Mouse (Mus musculus) frontal cortex, adult 2 months (tissue): Measurements from ENCODE around the gene Mns1. TPM values are rescaled to one million over a fixed set of nuclear protein-coding genes. Genes with fewer than 3 reads are reported as not detected.
"Not testable (repeated sequence)": the region's sequence is repeated elsewhere in the genome, so short reads cannot be mapped to it uniquely, and the experiment has no call there.

Experiments used
- DNase-seq, 2 experiments: peaks; one replicate each; pipeline ENCODE4 v3.0.0; 2022; ENCODE audit warnings: low spot score in 1 of 2; ENCODE audit errors: extremely low spot score in 1 of 2
- polyA plus RNA-seq: library from polyadenylated mRNA; depleted of rRNA; stranded (reverse); fragments of >200 nt; gene quantifications from 2 replicates; pipeline ENCODE4 v1.2.3, GENCODE M21; 2012

The Mns1 gene
- polyA plus RNA-seq, 1 experiment = 2.5 TPM

DNA sequence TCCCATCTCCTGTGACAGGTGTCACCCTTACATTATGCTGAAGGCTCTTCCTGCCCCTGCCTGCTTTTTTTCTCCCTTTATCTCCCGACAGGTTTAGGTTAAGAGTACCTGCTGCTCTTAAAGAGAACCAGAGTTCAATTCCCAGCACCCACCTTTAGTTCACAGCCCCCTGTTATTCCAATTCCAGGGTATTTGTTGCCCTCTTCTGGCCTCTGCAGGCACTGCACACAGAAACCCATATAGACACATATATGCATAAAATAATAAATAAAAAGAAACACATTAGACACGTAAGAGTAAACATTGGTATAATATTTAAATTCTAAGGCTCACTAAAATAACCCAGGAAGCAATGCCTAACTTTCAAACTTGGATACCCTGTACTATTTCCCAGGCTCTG lies 15.1 kb upstream of the Mns1 start:
- no peak for DNase-seq

GRCm38 (mm10) chr9:72425300-72425850 lies 12.4 kb upstream of the Mns1 start:
- no peak for DNase-seq

DNA sequence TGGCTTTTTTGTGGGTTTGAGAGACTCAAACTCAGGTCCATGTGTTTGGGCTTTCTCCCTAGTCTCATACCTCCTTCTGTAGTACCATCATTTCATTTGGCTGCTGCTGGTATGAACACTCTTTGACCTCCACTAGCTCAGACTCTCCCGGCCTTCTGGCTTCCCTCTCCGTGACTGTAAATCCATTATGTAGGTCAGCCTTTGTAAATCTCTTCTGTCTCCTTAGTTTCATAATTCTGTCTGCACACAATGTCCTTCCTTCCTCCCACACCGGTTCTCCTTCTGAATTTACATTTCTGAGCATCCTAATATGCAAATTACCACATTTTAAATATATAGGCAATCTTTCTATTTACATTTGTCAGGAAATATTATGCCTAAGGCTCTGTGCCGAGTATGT lies 9.9 kb upstream of the Mns1 start:
- DNase-seq = peak in 1 of 2 experiments; percentile 22

- DNase-seq = no peak
These were observed 2.9 kb upstream of the Mns1 start for GRCm38 (mm10) chr9:72434876-72435275.

- DNase-seq = no peak
These were observed 938 bp downstream of the Mns1 start for GRCm38 (mm10) chr9:72438749-72439148.

DNA sequence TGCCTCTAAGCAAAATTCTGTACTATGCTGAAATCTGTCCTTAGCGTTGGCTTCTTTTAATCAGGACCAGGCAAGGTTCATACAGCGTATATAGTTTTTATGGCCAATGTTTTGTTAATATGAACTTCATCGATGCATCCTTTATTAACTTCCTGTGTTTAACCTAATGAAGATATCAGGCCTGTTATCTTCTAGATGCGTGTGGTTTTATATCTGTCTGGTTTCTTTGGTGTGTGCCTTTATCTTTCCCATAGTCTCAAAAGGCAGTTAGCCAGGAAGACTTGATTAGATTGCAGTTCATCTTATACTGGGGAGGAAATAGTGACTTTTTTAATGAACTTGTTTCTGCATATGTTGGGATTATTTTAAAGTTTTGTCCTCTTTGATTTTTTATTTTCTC lies 2.5 kb downstream of the Mns1 start:
- no peak for DNase-seq

DNA sequence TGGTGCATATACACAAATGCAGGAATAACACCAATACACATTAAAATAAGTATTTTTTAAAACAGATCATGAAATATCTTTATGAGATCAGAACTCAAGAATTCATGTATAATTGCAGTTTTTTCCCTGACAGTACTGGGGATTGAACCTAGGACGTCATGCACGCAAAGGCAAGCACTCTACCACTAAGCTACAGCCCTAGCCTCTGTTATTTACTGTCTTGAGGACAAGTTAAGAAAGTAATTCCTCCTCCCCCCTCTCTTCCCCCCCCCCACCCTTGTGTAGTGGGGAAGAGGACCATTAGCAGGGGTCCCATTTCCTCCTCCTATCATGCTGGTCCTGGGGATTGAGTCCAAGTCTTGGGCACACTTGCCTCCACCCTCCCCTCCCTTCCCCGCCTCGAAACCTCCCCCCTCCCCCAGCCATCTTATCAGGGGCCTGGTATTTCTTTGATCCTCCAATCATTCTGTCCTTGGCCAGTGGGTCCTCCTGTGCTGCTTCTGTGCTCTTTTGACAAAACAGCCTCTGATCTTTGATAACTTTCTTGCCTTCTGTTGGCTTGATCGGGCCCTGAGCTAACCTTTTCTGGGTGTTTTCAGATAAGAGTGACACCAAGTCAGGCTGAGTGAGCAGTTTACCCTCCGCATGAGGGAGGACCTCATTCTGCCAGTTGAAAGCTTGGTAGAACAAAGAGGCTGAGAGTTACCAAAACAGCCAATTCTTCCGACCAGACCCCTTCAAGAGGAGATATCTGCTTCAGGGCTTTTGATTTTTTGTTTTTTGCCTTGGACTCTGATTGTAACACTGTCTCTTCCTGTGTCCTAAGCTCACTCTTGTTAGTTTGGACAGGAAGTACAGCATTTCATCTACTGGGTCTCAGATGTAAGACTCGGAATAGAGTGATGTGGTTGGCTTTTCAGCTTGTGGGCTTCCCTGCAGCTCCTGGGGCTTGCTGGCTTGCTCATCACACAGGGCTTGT lies 3.4 kb downstream of the Mns1 start:
- DNase-seq = no peak

DNA sequence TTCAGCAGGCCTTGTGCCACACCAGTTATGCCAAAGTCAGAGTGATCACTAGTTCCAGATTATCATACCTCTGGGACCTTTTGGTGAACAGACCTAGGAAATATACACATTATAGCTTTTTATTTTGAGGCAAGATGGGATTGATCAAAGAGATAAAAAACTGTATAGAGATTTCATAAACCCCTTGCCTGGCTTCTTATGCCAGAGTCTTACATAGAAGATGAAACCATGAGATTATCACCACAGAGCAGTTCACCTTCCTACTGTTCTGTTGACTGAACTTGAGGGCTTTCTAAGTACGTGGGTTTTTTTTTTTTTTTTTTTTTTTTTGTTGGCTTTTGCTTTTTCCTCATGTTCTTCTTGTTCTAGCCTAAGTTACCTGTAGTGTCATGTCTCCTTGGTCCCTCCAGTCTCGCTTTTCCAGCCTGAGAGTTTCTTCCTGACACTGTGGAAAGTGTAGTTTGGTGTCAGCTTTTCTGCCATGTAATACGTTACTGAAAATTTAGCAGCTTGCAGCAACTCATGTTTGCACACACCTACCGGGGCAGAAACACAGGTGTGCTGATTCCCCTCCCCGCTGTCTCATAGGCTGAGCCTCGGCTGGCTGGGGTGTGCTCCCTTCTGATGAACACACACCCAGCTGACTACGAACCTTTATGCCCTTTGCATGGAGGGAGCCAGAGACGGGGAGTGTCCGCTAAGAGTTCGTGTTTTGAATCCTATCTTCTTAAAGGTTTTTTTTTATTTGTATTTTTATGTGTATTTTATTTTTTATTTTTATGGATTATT lies 4.3 kb downstream of the Mns1 start:
- DNase-seq = no peak

- peak in 1 of 2 experiments; percentile 77 for DNase-seq
These were observed 10.2 kb downstream of the Mns1 start for GRCm38 (mm10) chr9:72448026-72448425.

DNA sequence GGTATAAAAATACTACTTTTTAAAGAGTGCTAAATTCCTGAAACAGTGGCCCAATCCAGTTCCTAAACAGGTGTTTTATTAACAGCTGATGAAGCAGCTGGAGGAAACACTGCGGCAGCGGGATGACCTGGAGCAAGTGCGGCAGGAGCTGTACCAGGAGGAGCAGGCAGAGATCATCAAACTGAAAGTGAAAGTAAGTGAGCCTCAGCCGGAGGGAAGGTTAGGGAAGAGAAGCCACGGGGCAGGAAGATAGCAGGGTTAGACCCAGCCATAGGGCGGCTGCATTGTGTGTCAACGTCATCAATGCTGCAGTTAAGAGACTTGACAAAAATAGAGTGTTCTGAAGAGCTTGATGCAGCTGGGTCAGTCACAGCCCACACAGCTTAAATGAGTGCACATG lies 11.6 kb downstream of the Mns1 start:
- no peak for DNase-seq

DNA sequence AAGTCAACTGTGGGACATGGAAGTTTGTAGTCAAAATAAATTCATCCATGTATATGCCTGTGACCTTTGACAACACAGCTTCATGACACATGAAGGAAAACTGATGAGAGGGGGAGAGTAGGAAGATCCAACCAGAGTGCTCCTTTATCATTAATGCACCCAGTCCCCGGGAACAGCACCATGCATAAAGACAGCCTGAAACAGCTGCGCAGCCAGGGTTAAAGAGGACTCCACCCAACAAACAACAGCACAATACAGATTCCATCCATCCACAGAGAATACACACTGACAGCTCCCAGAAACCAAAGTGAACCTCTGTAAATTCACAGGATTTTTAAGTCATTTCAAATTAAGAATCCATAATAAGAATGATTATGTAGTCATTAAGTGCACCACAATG lies 12.0 kb downstream of the Mns1 start:
- DNase-seq = no peak

DNA sequence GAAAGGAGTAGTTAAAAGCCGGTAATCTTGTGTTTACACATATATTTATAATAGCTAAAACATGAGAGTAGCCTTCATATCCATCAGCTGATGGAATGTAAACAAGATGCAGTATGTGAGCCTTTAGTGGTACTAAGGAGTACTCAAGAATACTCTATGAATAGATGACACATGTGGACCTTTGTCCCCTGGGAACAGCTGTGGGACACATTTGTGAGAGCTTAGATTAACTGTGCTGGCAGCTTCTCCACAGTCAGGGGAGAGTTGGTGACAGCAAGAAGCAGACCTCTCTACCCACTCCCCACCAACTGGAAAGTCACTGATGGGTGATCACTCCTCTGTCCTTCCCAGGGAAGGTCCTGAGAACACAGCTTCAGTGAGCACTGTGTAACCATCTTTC lies 12.6 kb downstream of the Mns1 start:
- DNase-seq = no peak

DNA sequence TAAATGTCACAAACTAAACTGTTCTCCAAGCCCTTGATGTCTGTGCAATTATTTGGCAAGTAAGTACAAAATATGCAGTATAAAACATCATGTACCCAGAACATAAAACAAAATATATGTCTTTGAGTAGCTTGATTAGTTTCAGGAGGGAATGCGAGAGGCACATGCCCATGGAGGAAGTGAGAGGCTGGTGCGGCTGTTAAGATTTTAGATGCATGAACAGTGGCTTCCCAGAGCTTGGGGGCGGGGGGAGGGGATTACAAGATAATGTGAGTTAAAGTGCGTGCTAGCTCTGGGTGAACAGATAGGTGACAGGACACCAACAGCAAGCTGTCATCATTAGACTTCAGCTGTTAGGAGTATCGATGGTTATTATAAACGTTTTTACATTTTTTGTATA lies 13.3 kb downstream of the Mns1 start:
- DNase-seq = no peak

GRCm38 (mm10) chr9:72454281-72454680 lies 16.5 kb downstream of the Mns1 start:
- DNase-seq = not testable (repeated sequence)

DNA sequence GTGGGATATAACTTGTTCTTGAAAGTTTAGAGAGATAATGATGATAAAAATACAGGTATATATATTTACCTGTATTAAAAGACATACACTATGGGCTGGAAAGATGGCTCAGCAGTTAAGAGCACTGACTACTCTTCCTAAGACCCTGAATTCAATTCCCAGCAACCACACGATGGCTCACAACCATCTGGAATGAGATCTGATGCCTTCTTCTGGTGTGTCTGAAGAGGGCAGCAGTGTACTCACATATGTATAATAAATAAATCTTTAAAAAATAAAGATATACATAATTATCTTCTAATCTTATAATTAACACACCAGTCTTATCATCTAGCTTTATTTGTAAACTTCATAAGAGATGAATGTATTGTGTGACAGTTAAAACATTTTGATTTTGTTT lies 18.6 kb downstream of the Mns1 start:
- DNase-seq = no peak

DNA sequence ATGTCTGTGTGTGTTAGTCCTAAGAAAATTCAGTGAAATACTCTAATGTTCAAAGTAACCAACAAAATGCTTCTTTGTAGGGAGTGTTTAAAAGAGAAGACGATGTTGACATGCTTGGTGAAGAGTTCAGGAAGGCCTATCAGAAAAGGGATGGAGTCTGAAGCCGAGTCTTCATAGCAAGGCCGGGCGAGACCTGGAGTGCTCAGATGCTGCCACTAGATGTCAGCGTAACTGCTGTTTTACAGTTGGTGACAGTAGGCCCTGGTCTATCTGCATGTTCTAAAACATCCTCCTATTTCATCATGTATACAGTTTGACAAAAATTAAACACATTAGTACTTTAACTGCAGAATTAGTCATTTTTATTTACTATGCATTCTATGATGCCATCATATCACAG lies 20.4 kb downstream of the Mns1 start:
- DNase-seq = peak; percentile 41 to 87

GRCm38 (mm10) chr9:72459703-72460102 lies 21.9 kb downstream of the Mns1 start:
- peak in 1 of 2 experiments; percentile 39 for DNase-seq

GRCm38 (mm10) chr9:72460767-72461166 lies 23.0 kb downstream of the Mns1 start:
- DNase-seq = no peak

DNA sequence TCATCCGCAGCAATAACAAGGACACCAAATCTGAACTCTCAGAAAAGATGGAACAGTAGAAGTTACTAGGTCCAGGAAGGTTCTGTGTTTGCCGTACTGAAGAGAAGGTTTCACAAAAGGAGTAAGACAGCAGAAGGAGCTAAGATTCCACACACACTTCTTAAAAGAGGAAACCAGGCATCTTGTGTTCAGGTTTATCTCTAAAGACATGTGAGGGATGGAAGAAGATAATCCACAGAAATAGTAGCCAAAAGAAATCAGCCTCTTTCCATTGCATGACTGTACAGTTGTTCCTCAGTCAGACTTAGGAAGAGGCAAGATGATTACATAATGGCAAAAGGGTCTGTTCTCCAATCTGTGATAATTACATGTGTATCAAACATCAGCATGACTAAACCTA lies 24.6 kb downstream of the Mns1 start:
- DNase-seq = no peak

DNA sequence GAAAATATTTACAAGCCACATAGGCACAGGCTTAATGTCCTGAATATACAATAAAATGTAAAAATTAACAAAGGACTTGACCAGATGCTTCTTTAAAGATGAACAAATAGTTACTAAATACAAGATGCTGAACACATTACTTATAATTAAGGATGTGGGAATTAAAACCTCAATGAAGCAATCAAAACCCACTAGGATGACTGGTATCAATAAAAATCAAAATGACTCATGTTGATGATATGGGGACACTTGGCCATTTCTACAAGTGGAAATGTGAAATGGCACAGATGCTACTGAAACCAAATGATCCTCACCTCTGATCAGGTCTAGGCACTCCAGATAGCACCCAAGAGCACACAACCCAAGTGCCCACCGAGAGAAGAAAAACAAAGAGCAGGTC lies 27.0 kb downstream of the Mns1 start:
- DNase-seq = no peak

- no peak for DNase-seq
These were observed 28.0 kb downstream of the Mns1 start for GRCm38 (mm10) chr9:72465754-72466181.
